Mouse (Mus musculus) thymus, postnatal 14 days (tissue): ENCODE data around the gene Slc41a2.

Experiments
- DNase-seq: peaks from one replicate; pipeline ENCODE4 v3.0.0; 2021

The Slc41a2 gene

DNA sequence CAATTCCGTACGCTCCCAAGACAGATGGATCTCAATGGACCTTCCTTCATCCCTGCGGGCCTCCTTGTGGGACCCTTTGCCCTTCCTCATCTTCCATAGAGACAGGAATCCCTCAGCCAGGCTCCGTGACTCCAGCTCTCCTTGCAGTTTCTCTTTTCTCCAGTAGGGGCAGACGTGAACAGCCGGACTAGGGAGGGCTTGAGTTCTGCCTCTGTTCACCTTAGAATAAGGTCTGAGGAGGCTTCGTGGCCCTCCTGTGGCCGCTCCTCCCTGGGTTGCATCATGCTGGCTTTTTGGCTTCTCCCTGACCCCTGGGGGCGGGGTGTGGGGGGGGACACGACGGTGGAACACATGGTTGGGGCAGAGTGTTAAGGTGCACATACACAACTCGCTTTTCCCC, 118.0 kb downstream of the Slc41a2 start:
- DNase-seq, result peak; percentile 69

DNA sequence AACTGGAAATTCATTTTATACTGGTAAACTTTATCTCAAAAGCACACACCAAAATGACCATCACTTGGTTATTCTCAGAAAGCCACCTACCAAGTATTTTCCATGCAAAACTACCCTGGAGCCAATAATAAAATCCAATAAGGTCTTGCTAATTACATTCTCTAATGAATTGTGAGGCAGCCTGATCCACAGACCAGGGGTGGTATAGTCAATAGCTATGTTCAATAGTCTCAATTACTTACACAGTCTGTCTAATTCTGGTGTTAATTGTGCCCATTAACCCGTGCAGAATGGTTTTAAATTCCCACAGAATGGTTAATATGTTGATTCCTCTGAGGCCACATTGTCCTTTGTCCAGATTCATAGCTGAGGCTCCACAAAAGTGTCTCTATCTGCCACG, 118.9 kb downstream of the Slc41a2 start:
- no peak for DNase-seq

DNA sequence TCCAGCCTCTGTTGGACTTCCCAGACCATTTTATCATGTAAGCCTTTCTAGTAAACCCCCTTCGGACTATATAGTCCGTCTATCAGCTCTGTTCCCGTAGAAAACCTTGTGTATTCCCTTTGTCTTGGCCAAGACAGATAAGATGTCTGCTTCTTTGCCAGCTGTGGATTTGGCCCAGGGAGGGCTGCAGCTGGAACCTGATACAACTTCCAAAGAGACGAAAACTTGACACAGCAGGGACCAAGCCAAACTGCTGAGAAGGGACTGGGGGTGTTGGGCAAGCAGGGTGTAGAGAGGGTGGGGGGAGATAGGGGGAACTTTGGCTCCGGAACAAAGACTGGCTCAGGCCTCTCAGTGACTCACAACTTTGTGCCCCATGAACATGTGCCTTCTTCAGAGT, 120.4 kb downstream of the Slc41a2 start:
- no peak for DNase-seq

DNA sequence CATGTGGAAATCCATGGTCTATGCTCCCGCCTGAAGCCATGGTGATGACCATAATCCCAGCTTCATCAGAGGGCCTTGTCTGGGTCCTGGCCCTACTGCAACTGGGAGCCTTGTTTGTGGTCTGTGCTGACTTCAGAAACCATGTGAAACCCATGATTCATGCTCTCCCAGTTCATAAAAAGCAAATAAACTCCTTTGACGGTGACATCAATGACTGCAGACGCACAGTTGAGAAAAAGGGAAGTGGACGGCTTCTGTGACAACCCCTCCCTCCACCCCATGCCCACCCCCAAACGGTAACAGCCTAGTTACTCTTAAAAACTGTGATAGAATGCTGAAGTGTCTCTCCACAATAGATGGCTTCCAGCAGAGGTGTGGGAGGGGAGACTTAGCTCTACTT, 122.1 kb downstream of the Slc41a2 start:
- no peak for DNase-seq

DNA sequence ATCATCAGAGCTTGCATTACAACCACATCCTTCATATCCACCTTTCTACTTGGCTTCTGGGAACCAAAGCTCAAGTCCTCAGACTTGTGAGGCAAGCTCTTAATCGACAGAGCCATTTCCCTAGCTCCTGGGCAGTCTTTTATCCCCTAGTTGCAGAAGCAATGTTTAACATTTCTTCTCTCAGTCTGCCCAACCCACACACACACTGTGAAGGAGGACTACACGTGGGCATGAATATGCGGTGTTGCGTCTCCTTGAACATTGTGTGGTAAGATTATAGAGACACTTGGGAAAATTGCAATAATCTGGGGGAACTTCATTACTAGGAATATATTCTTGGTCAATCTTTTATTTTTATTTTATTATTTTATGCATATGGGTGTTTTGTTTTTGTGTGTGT, 125.1 kb downstream of the Slc41a2 start:
- no peak for DNase-seq

DNA sequence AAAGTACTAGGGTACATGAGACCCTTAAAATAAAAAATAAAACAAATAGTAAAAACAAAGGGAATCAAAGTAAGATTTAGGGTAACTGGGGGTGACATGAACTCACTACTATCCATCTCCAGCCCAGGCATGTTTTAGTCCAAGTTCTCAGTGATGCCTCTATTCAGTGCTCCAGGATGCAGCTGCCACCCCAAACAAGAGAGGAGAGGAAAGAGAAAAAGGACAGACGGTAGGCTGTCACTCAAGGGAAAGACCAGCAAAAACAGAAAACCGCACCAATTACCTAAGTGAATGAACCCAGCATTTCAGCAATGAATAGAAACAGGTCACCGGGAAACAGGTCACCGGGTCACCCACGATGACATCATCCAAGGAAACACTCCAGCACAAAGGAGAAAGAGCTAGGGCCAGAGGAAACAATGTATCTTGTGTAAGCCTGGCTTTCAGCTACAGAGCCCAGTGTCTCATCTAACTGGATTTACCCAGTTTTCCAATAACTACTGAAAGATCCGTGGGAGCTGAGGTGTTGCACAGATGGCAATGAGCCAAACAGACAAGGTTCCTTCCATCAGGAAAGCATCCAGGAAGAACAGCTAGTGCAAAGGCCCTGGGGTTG, 126.6 kb downstream of the Slc41a2 start:
- no peak for DNase-seq

DNA sequence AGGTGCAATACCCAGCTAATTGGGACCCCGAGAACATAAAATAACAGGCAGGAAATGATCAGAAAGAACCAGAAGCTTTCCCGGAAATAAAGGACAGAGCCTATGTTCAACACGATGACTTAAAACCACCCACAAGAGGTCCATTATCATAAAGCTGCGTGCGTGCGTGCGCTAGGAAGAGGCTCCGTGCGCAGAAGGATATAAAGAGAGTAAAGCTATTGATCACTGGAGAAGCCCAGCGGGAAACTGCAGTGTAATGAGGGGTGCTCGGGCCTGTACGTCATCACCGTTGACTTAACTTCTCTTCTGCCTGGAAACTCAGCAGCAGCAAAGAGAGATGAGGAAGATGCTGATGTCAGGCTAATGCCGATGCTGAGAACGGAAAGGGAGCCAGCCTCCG, 127.6 kb downstream of the Slc41a2 start:
- DNase-seq, result no peak

DNA sequence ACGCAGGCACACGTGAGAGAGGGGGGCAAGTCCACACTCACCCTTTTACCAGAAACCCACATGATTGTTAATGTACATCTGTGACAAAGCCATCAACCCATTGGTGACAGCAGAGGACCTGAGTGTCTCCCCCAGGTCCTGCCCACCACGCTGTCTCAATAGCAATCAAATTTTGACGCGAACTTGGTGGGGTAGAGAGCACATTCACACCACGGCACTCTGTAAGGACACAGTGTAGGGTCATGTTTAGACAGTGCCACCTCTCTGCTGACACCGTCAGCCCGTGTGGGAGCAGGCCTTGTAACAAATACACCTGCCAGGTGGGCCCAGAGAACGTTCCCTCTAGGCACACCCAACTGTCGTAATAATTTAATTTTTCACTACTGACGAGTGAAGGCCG, 128.3 kb downstream of the Slc41a2 start:
- DNase-seq, result no peak

DNA sequence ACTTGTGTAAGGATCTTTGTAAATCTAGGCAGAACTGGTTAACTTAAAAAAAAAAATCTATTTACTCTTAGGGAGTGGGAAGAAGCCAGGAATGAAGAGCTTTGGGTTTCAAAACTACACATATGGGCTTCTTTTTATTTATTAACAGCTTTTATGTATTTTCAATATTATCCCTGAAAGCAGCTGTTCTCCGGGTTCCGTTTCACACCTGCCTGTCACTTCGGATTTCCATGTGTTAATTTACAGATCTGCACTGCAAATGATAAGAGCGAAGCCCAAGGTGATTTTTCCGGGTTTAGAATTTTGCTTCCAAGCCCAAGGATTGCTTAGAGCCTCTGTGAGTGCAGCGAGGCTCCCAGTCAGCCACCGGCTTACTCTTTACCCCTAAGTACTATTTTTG, 129.2 kb downstream of the Slc41a2 start:
- DNase-seq, result no peak

DNA sequence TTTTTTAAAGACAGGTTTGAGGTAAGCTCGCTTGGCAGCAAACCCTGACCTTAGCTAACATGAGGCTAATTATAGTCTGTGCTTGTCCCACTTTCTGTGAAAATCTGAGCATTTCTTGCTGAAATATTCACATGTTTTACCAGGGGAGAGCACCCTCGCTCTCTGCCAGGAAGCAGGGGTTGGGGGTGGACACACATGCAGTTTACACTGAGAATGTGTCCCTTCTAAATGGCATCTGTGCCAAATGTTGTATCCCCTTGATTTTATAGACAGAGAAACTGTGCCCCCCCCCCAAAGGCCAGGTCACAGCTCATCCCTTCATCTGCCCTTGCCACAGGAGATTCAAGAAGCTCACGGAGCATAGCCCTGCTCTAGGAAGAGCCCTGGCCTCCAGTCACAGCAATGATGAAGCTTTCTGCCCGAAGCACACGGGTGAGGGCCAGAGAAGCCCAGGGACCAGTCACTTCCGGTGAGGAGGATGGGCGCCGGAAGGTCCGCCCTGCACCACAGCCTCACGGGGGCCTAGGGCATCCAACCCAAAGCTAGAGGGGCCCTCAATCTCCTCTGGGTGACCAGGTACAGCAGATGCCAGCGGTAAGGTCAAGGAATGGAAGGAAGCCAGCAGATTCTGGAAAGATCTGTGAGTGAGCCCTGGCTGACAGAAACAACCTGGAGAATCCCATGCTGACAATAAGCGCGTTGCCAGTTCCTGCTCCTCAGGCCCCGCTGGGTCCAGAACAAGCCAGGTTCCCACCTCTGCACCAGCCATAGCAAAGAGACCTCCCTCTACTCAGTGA, 134.6 kb downstream of the Slc41a2 start:
- DNase-seq, result no peak

DNA sequence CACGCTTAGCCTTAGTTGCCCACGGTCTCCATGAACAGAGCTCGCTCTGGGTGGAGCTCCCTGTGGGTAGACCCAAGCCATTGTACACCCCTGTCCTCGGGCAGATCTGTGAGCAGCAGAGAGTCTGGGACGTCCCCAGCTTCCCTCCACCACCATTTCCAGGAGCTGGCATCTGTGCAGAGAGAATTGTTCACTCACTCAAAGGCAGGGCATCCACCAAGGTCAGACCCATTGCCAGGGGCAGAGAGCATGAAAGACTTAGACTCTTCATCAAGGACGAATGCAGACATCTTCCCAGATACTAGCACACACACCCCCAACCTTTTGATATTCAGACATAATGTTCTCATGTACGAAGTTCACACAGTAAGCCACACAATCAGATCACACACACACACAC, 136.2 kb downstream of the Slc41a2 start:
- DNase-seq, result no peak

DNA sequence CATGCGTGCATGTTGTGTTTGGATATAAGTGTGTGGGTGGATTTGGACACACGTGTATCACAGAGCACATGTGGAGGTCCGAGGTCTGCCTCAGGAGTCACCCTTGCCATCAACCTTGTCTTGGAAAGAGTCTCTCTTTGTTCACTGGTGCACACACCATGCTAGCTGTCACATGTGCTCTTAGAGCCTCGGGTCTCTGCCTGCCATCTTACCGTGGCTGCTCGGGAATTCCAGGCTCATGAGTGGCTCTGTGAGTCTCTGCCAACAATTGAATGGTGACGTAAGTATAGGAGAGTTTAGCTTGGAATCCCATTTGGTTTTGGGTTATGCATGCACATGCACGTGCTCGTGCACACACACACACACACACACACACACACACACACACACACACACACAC, 138.4 kb downstream of the Slc41a2 start:
- no peak for DNase-seq

DNA sequence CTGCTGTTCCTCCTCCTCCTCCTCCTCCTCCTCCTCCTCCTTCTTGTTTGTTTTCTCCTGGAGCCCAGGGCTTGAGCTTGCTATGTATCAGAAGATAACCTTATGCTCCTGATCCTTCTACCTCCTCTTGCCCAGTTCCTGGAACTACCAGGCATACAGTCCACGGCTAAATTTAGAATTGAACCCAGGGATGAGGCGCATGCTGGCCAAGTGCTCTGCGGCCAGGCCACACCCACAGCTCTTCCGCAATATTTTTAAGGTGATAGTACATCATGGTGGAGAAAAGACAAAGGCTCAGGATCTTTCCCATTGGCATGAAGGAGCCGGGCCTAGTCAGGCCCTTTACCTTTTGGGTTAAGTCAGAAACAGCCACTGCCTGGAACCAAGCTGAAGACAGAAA, 139.0 kb downstream of the Slc41a2 start:
- DNase-seq, result no peak

DNA sequence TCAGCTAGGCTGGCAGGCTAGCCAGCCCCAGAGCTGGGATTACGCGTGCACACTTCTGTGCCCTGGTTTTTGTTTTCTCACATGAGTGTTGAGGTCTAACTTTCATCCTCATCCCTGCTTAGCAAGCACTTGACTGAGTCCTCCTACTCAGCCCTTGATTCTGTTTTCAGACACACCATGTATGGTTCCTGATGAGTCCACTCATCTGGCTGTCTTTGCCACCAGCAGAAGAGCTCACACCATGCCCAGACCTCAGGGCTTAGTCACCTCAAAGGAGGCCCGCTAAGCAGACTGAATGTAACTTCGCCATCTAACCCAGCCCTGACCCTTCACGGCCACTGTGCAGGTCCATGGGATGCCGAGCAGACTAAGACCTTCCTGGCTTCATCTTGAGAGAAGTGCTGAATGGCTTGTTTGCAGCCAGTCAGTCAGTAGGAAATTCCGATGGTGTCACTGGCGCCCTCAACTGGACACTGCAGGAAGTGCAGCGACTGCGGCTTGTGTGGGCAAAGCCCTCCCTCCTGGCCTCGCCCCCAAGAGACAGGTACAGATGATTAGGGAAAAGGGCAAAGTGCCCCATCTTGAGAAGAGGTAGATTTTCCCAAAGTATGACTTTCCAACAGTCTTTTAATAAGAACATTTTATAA, 139.9 kb downstream of the Slc41a2 start:
- peak; percentile 87 for DNase-seq

DNA sequence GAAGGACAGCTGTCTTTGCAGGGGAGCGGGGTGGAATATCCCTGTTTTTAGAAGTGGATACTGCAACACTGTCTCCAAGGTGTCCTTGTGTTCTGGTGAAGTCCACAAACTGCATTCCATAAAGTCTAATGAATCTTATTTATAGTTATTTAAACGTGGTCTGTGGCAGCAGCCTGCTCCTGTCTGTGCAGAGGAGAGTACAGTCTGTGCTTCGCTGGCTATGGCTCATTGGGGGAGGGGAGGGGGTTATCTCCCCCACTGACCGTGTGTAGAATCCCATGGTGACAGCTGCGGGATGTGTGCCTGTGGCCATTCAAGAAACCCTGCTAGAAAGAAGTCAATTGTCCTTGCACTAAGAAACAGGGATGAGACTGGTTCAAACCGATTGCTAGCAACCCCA, 145.7 kb downstream of the Slc41a2 start:
- DNase-seq, result no peak

DNA sequence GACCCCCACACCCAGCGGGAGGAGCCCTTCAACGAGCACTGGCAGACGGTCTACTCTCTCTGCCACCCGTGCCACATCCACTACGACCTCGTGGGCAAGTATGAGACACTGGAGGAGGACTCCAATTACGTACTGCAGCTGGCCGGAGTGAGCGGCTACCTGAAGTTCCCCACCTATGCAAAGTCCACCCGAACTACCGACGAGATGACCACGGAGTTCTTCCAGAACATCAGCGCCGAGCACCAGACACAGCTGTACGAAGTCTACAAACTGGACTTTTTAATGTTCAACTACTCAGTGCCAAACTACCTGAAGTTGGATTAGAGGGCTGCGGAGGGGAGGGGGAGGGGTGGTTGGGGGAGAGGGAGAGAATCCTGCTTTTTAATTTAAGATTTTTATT, 146.2 kb downstream of the Slc41a2 start:
- no peak for DNase-seq

DNA sequence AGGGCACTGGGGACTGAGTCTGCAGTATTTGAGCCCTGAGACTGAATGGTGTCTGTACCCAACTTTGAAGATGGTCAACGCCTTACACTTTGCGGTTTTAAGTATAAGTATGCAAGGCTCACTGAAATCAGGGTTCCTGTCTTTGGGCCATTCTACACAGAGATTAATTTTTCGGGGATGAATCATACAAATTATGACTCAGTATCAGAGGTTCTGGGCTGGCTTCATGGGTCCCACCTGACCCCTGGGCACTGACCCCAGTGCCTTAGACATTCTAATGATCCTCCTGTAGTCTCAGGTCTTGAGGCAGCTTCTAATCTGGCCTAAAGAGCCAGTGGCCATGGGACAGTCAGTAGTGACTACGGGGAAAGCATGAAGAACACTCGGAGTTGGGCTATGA, 148.6 kb downstream of the Slc41a2 start:
- no peak for DNase-seq

DNA sequence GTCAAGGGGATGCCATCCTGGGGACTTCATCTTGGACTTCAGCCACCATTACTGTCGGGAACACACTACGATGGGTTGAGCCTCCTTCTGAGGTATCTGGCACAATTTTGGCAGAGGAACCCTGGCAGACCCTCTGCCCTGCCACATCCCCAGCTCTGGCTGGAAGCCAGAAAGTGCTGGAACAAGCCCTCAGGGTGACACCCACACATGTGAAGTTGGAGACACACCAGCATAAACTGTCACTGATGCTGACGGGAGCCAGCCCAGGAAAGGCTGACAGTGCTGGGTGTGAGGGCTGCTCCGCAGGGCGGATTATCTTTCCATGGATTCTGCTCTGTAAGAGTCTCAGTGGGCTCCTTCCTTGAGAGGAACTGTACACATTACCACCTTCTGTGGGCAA, 150.7 kb downstream of the Slc41a2 start:
- DNase-seq, result no peak

DNA sequence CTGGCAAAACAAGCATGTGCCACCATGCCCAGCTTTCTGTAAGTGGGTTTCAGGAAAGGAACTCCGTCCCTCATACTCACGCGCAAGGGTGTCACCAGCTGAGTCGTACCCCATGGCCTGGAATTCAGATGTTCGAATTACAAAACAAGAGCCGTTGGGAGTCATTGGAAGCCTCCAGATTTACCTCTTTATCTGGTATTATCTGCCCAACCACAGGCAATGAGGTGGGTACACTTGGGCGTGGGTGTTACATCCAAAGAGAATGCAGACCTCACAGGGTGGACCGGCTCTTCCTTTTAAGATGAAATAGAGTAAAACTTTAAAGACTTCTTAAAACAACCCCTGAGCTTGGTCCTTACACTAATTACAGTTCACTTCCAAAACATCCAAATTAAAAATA, 151.5 kb downstream of the Slc41a2 start:
- DNase-seq, result no peak

DNA sequence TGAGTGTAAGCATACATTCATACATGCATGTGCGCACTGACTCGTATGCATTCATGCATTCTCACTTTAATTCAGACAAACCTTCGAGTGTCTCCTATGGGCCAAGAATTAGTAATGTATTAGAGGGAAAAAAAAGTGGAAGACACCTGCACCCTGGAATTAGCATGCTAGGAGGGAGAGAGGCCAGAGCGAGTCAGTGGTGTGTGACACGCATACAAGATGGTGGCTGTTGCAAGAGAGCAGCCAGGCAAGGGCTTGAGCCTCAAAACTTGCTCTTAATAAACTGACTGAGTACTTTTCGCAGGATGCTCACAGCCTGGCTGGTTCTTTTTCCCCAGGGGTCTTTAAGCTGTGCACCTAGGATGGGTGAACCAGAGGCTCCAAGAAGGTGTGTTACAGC, 152.6 kb downstream of the Slc41a2 start:
- DNase-seq, result no peak

DNA sequence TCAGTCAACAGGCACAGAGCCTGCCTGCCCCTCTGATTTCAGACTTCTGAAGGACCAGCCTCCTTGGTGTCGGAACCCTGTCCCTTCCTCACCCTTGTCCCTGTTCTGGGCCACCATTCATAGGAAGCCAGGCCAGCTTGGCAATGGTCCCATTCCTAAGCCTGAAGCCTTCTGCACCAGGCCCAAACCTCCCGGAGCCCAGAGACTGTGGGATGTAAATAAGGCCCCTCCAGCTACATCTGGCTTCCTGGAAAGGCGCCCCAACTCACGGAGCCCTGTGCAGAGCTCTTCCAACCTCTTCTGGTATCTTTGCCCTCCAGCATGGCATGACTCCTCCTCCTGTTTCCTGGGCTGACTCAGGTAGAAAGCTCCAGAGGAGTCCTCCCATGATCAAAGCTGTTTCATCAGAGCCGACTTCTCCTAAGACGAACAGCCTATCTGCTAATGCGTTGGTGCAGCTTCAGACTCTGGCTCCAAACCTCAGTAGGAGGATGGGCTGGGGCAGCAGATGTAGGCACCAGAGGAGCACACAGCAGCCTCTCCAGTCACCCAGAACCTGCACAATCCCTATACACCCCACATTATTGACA, 153.1 kb downstream of the Slc41a2 start:
- peak; percentile 12 for DNase-seq

DNA sequence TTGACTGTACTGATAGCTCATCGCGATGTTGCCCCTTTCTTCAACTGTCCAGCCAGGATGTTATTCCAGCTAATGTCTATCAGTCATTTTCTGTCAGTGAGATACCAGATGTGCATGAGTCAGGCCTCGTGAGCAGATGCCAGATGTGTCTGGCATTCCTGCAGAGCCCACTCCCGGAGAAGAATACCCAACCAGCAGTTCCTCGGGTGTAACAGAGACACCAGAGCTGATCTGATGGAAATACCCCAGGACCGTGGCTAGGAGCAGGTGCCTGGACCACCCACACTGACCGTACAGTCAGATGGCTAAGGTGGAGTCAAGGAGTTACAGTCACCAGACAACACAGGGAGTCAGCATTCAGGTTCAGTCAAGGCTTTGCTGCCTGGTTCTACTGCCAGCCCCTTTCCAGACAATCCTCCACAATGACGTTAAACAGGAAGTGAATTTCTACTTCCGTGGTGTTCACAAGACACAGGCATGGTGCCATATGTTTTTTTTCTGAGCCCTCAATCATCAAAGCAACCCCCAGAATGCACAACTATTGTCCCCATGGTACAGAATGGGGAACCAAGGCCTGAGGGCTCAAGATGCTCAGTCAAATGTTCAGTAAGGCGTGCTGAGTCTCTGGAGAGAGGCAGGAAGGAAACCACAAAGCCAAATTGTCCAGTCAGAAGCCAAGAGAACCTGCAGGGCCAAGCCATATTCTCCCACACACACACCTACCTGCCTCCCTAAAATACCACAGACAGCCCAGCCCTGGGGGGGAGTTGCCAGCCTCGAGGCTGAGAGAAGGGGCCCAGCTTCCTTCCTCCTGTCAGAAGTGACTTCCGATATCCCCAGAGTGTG, 153.8 kb downstream of the Slc41a2 start:
- peak; percentile 59 for DNase-seq

DNA sequence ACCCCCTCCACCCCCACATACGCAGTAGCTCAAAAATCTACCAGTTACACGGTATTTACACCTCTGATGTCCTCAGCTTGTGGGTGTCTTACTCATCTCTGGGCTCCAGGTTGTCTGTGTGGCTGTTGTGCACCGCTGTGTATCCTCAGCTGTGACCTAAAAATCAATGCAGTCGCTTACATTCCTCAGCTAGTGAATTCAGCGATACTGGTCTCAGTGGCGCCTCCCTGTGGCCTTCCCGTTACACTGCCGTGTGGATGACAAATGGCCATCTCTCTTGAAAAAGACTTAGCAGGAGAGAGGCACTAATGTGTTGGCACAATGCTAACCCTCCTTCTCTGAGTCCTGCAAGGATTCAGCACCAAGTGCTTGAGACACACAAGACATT, 155.1 kb downstream of the Slc41a2 start:
- peak; percentile 80 for DNase-seq
